Mouse (Mus musculus) embryonic facial prominence, embryonic 10.5 days (tissue): Measurements from ENCODE around the gene Acrbp. TPM values are rescaled to one million over a fixed set of nuclear protein-coding genes. Genes with fewer than 3 reads are reported as not detected.

ENCODE experiments used
- DNase-seq: peaks from one replicate; pipeline ENCODE4 v3.0.0-alpha.2; 2017; ENCODE audit warnings: low spot score
- H3K27ac ChIP-seq: fragments of 300-500 bp; sonication (generic); replicated peaks from 2 replicates; pipeline ENCODE4 v1.5.1; 2016; ENCODE audit warnings: mild to moderate bottlenecking
- H3K27me3 ChIP-seq: fragments of 300-500 bp; sonication (generic); replicated peaks from 2 replicates; pipeline ENCODE4 v1.6.1; 2016; ENCODE audit warnings: low read depth, mild to moderate bottlenecking; ENCODE audit not compliant: poor library complexity, severe bottlenecking
- H3K36me3 ChIP-seq: fragments of 300-500 bp; sonication (generic); replicated peaks from 2 replicates; pipeline ENCODE4 v1.6.1; 2016; ENCODE audit warnings: mild to moderate bottlenecking, moderate library complexity
- H3K4me1 ChIP-seq: fragments of 300-500 bp; sonication (generic); 2 replicates; pipeline ENCODE4 v1.6.1; 2016
- H3K4me3 ChIP-seq: fragments of 300-500 bp; sonication (generic); 2 replicates; pipeline ENCODE4 v1.5.1; 2016; ENCODE audit warnings: mild to moderate bottlenecking, moderate library complexity
- H3K9me3 ChIP-seq: fragments of 300-500 bp; sonication (generic); 2 replicates; pipeline ENCODE4 v1.6.1; 2016; ENCODE audit warnings: mild to moderate bottlenecking
- WGBS: fragments of 180-500 bp; shearing (Covaris S2); methylation state at CpG from one replicate; pipeline ENCODE4 v1.1.7; 2016; 5-methylcytosine and 5-hydroxymethylcytosine counted together
- polyA plus RNA-seq: library from polyadenylated mRNA; unstranded; fragments of >200 nt; fragmentation: Nextera tagmentation; extraction: Ambion mirVana; gene quantifications from 2 replicates; pipeline ENCODE4 v1.2.1, GENCODE M21; 2016

Acrbp gene
- polyA plus RNA-seq, 1 experiment from 2014 or later = 15.9 TPM

- no peaks in the 10 kb centered on the region for H3K9me3 ChIP-seq
- peaks cover 41% of the 10 kb centered on the region for H3K36me3 ChIP-seq
- H3K27me3 ChIP-seq = no peaks in the 10 kb centered on the region
- peak overlapping the region; percentile 100 for H3K4me3 ChIP-seq
- DNase-seq = no peak
- peak overlapping the region; percentile 96 for H3K27ac ChIP-seq
- under 1% methylated on average over 27 of the region's 32 CpGs for WGBS
- H3K4me1 ChIP-seq = peaks cover 55% of the 10 kb centered on the region
These were observed 46.7 kb downstream of the Acrbp start for GRCm38 (mm10) chr6:125096279-125096596.

DNA sequence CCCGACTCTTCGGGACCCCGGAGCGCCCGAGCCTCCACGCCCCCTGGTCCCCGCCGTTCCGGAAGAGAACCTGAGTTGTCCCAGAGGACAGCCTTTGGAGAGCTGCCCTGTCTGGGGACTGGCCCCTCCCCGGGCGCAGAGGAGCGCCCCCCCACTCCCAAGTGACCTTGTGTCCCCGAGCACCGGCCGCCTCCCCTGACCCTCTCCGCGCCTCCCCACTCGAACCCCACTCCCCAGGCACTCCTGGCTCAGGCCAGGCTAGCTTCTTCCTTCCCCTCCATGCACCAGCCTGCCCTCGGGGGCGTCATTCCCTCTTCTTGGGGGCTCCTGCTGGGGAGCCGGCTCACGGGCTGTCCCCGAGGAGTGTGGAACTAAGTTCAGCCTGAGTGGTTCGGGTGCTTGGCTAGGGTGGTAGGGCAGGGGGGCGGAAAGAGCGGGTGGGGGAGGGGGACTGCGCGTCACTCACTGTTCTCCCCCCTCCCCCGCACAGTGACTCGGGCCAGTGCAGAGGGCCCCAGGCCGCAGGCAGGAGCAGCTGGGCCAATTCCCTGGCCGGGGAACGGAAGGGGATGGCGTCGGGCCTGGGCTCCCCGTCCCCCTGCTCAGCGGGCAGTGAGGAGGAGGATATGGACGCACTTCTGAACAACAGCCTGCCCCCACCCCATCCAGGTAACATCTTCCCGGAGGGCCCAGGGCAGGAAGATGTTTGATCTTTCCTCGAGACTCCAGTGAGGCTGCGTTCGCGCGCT lies 47.3 kb downstream of the Acrbp start:
- H3K9me3 ChIP-seq = no peaks in the 10 kb centered on the region
- no peaks in the 10 kb centered on the region for H3K27me3 ChIP-seq
- H3K4me1 ChIP-seq = peaks cover 59% of the 10 kb centered on the region
- H3K27ac ChIP-seq = peak overlapping the region; percentile 96
- H3K36me3 ChIP-seq = peaks cover 46% of the 10 kb centered on the region
- H3K4me3 ChIP-seq = peak overlapping the region; percentile 100
- WGBS = under 1% methylated on average over 44 of the region's 44 CpGs
- DNase-seq = peak; percentile 79

GRCm38 (mm10) chr6:125097346-125097689 lies 47.8 kb downstream of the Acrbp start:
- 2% methylated on average over 12 of the region's 12 CpGs for WGBS
- Histone ChIP-seq H3K36me3 (peaks cover 52% of the 10 kb centered on the region), H3K9me3 (no peaks in the 10 kb centered on the region), H3K27ac (peak overlapping the region; percentile 96), H3K4me3 (peak overlapping the region; percentile 100), H3K4me1 (peaks cover 59% of the 10 kb centered on the region), H3K27me3 (no peaks in the 10 kb centered on the region)
- no peak for DNase-seq

GRCm38 (mm10) chr6:125097951-125098350 lies 48.5 kb downstream of the Acrbp start:
- H3K4me3 ChIP-seq = peak overlapping the region; percentile 100
- 68% methylated on average over 8 of the region's 8 CpGs for WGBS
- H3K27me3 ChIP-seq = no peaks in the 10 kb centered on the region
- peaks cover 59% of the 10 kb centered on the region for H3K4me1 ChIP-seq
- no peaks in the 10 kb centered on the region for H3K9me3 ChIP-seq
- peak overlapping the region; percentile 96 for H3K27ac ChIP-seq
- H3K36me3 ChIP-seq = peaks cover 58% of the 10 kb centered on the region
- no peak for DNase-seq

DNA sequence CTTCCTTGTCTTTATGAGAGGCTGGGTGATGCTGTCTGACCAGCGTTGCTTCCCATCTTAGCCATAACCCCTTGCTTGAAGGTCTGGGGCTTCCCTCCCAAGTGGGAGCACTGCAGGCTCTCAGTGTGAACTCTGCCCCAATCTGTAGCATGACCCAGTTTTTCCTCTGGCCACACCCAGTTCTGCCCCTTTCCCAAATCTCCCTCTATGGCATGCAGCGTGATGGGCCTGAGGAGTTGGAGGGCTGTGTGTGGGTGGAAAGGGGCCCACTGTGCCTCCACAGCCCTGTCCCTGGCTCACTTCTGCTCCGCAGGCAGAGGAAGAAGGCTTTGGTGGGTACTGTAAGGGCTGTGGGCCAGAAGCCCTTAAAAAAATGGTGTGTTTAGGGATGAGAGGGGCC lies 49.0 kb downstream of the Acrbp start:
- Histone ChIP-seq H3K27ac (peak overlapping the region; percentile 58), H3K4me1 (peaks cover 59% of the 10 kb centered on the region), H3K36me3 (peaks cover 64% of the 10 kb centered on the region), H3K9me3 (no peaks in the 10 kb centered on the region), H3K4me3 (peak overlapping the region; percentile 100), H3K27me3 (no peaks in the 10 kb centered on the region)
- WGBS = 67% methylated on average over 3 of the region's 3 CpGs
- no peak for DNase-seq

GRCm38 (mm10) chr6:125099421-125099971 lies 50.0 kb downstream of the Acrbp start:
- Histone ChIP-seq H3K27me3 (no peaks in the 10 kb centered on the region), H3K36me3 (peaks cover 74% of the 10 kb centered on the region), H3K27ac (peak overlapping the region; percentile 58), H3K4me1 (peaks cover 59% of the 10 kb centered on the region), H3K9me3 (no peaks in the 10 kb centered on the region), H3K4me3 (peak overlapping the region; percentile 100)
- no peak for DNase-seq
- WGBS = 58% methylated on average over 5 of the region's 5 CpGs

GRCm38 (mm10) chr6:125101444-125101843 lies 52.0 kb downstream of the Acrbp start:
- Histone ChIP-seq H3K36me3 (peaks cover 93% of the 10 kb centered on the region), H3K27me3 (no peaks in the 10 kb centered on the region), H3K4me1 (peaks cover 49% of the 10 kb centered on the region), H3K4me3 (no peak overlapping the region), H3K9me3 (no peaks in the 10 kb centered on the region), H3K27ac (no peak overlapping the region)
- 83% methylated on average over 9 of the region's 9 CpGs for WGBS
- no peak for DNase-seq

DNA sequence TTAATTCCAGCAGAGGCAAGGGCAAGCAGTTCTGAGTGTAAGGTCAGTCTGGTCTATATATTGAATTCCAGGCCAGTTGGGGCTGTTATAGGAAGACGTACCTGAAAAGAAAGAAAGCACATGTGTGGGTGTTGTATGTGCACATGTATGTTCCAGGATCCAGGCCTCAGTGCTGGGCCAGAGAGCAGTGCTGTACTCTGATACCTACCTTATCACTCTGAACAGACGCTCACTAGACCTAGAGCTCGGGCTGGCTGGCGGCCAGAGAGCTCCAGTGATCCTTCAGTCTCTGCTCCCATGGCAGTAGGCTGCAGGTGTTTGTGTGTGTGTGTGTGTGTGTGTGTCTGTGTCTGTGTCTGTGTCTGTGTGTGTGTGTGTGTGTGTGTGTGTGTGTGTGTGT lies 54.7 kb downstream of the Acrbp start:
- H3K27ac ChIP-seq = no peak overlapping the region
- H3K9me3 ChIP-seq = no peaks in the 10 kb centered on the region
- no peak overlapping the region for H3K4me3 ChIP-seq
- 96% methylated on average over 4 of the region's 4 CpGs for WGBS
- H3K36me3 ChIP-seq = peaks cover 100% of the 10 kb centered on the region
- no peak for DNase-seq
- H3K27me3 ChIP-seq = no peaks in the 10 kb centered on the region
- peaks cover 22% of the 10 kb centered on the region for H3K4me1 ChIP-seq

- H3K36me3 ChIP-seq = peaks cover 100% of the 10 kb centered on the region
- DNase-seq = no peak
- no peaks in the 10 kb centered on the region for H3K9me3 ChIP-seq
- no peak overlapping the region for H3K27ac ChIP-seq
- no peak overlapping the region for H3K4me3 ChIP-seq
- WGBS = 89% methylated on average over 2 of the region's 2 CpGs
- no peaks in the 10 kb centered on the region for H3K4me1 ChIP-seq
- H3K27me3 ChIP-seq = no peaks in the 10 kb centered on the region
These were observed 58.2 kb downstream of the Acrbp start for GRCm38 (mm10) chr6:125107705-125108104.

- DNase-seq = no peak
- Histone ChIP-seq H3K36me3 (peaks cover 100% of the 10 kb centered on the region), H3K27me3 (no peaks in the 10 kb centered on the region), H3K4me1 (no peaks in the 10 kb centered on the region), H3K4me3 (no peak overlapping the region), H3K9me3 (no peaks in the 10 kb centered on the region), H3K27ac (no peak overlapping the region)
- WGBS = 82% methylated on average over 14 of the region's 14 CpGs
These were observed 59.9 kb downstream of the Acrbp start for GRCm38 (mm10) chr6:125109371-125109770.

DNA sequence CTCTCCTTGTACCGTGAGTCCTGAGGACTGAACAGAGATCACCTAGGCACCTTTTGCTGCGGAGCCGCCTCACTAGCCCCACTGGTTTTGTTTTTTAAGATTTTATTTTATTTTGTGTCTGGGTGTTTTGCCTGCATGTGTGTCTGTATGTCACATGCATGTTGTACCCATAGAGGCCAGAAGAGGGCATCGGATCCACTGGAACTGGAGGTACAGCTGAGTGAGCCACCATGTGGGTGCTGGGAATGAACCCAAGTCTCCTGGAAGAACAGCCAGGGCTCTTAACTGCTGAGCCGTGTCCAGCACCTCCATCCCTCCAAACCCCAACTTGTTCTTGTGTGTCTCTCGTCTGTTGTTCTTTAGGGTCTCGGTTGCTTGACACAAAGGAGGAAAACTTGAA lies 61.4 kb downstream of the Acrbp start:
- Histone ChIP-seq H3K27me3 (no peaks in the 10 kb centered on the region), H3K36me3 (peaks cover 100% of the 10 kb centered on the region), H3K27ac (no peak overlapping the region), H3K4me3 (no peak overlapping the region), H3K4me1 (no peaks in the 10 kb centered on the region), H3K9me3 (no peaks in the 10 kb centered on the region)
- WGBS = 91% methylated on average over 7 of the region's 7 CpGs
- peak; percentile 58 for DNase-seq

DNA sequence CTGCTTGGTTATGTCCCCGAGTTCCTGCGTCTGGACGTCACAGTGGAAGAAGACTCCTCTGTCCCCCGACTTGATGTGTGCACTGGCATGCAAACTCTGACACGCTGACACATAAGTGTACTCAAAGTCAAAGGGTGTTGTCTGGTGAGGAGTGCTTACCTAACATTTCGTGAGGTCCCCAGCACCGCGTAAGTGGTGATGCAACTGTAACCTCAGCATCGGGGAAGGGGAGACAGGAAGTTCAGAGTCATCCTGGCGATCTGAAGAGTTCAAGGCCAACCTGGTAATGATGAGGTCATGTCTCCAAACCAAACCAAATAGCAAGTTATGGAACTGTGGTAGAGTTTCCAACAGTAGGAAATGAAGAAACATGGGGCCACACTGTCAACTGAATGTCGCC lies 63.1 kb downstream of the Acrbp start:
- H3K36me3 ChIP-seq = peaks cover 100% of the 10 kb centered on the region
- H3K4me1 ChIP-seq = no peaks in the 10 kb centered on the region
- H3K9me3 ChIP-seq = no peaks in the 10 kb centered on the region
- H3K4me3 ChIP-seq = no peak overlapping the region
- H3K27me3 ChIP-seq = no peaks in the 10 kb centered on the region
- H3K27ac ChIP-seq = no peak overlapping the region
- 95% methylated on average over 11 of the region's 11 CpGs for WGBS
- DNase-seq = no peak
